Mouse (Mus musculus): ENCODE measurements at regions not wholly inside any gene's neighbourhood (a gene's known extent, or its start where the extent isn't known, plus 50 kb on each side); places are given as distances from the start of the nearest gene placed in this dataset.

DNA sequence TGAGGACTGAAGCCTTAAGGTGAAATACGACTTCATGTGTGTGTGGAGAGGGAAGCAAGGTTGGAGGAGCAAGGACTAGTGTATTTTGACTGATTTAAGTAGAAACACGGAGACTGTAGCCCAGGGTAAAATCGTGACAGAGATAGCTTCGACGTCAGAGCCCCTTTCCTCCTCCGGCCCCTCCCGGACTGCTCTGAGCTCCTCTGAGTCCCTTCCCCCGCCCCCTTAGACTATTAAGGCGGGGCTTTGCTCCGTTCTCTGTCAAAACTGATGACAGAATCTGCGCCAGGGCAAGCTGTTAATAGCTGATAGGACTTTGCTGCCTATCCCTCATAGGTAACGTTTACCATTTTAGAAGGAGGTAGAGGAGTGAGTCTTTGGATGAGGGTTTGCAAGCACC lies 62.0 kb upstream of the Frmpd3 start:
- no peak for TF ChIP-seq EP300 (IDR thresholded peaks at IDR 0.05; ENCODE audit: low read depth)
- TF ChIP-seq CTCF (IDR thresholded peaks at IDR 0.05; ENCODE audit: low read depth): no peak

All from liver, embryonic 14.5 days (tissue).